Mouse (Mus musculus) mouse embryonic stem cell (cell line): ENCODE data around the gene Akr1c13.
"Not testable (repeated sequence)": the region's sequence is repeated elsewhere in the genome, so short reads cannot be mapped to it uniquely, and the experiment has no call there.

Source experiments
- in situ Hi-C, 2 experiments: fragments of 300-500 bp; cut with MboI; formaldehyde crosslinking; loops; 1 replicate in 1 of 2; 3 replicates in 1 of 2; pipeline ENCODE4 v1.14.3; 2019 to 2020; ENCODE audit warnings: low sequenced_read_pairs in 2 of 2, low pct_unique_long_range_greater_than_20kb in 1 of 2, mixed read lengths in 1 of 2; ENCODE audit not compliant: unreplicated experiment in 1 of 2

The Akr1c13 gene

GRCm38 (mm10) chr13:4190904-4191303 lies at the start of gene Akr1c13:
Gene Akr1c13 (plus strand): TSS chr13:4191150.
- in situ Hi-C loops, result no loop called here

GRCm38 (mm10) chr13:4144261-4144660 lies 46.7 kb upstream of the Akr1c13 start:
- in situ Hi-C loops, result no loop called here

GRCm38 (mm10) chr13:4150518-4150917 lies 40.4 kb upstream of the Akr1c13 start, which contains the start of gene Akr1c18:
Gene Akr1c18 (minus strand): TSS chr13:4150654.
- in situ Hi-C loops, result no loop called here

GRCm38 (mm10) chr13:4152908-4153307 lies 38.0 kb upstream of the Akr1c13 start:
- in situ Hi-C loops, result no loop called here

- in situ Hi-C loops, result no loop called here
These were observed 37.4 kb upstream of the Akr1c13 start for GRCm38 (mm10) chr13:4153593-4153992.

- in situ Hi-C loops, result no loop called here
These were observed 35.7 kb upstream of the Akr1c13 start for GRCm38 (mm10) chr13:4155286-4155685.

- in situ Hi-C loops, result no loop called here
These were observed 22.9 kb upstream of the Akr1c13 start for GRCm38 (mm10) chr13:4168006-4168405.

- in situ Hi-C loops, result no loop called here
These were observed 18.0 kb upstream of the Akr1c13 start for GRCm38 (mm10) chr13:4172978-4173377.

- in situ Hi-C loops, result not testable (repeated sequence)
These were observed 9.6 kb upstream of the Akr1c13 start for GRCm38 (mm10) chr13:4181321-4181720.

- in situ Hi-C loops, result no loop called here
These were observed 7.8 kb upstream of the Akr1c13 start for GRCm38 (mm10) chr13:4183116-4183515.

GRCm38 (mm10) chr13:4186641-4187411 lies 4.1 kb upstream of the Akr1c13 start:
- in situ Hi-C loops, result not testable (repeated sequence)

GRCm38 (mm10) chr13:4188174-4188573 lies 2.8 kb upstream of the Akr1c13 start:
- in situ Hi-C loops, result no loop called here

GRCm38 (mm10) chr13:4192511-4192910 lies 1.6 kb downstream of the Akr1c13 start:
- in situ Hi-C loops, result no loop called here

- in situ Hi-C loops, result no loop called here
These were observed 15.4 kb downstream of the Akr1c13 start for GRCm38 (mm10) chr13:4206147-4206903.

- in situ Hi-C loops, result no loop called here
These were observed 20.8 kb downstream of the Akr1c13 start for GRCm38 (mm10) chr13:4211560-4212299.

- in situ Hi-C loops, result no loop called here
These were observed 21.4 kb downstream of the Akr1c13 start for GRCm38 (mm10) chr13:4212309-4212708.

- in situ Hi-C loops, result not testable (repeated sequence)
These were observed 24.5 kb downstream of the Akr1c13 start for GRCm38 (mm10) chr13:4215496-4215895.

- in situ Hi-C loops, result no loop called here
These were observed 37.5 kb downstream of the Akr1c13 start, which contains the start of gene Akr1c19 for GRCm38 (mm10) chr13:4228441-4228840. Gene Akr1c19 (plus strand): TSS chr13:4228700.
